Mouse (Mus musculus) heart, postnatal 25 days (tissue): Measurements from ENCODE around the gene Zbtb42. TPM values are rescaled to one million over a fixed set of nuclear protein-coding genes. Genes with fewer than 3 reads are reported as not detected.

ENCODE experiments used
- DNase-seq: peaks from one replicate; pipeline ENCODE4 v3.0.0; 2022; ENCODE audit warnings: low spot score
- intact Hi-C: fragments of 180-260 bp; cut with DNase I; formaldehyde crosslinking; loops from one replicate; pipeline ENCODE4 v1.15.1; 2025
- total RNA-seq, 2 experiments: library from RNA; stranded (reverse); gene quantifications; 2 replicates each; pipeline ENCODE4 v1.2.3; 2021

Gene Zbtb42
- total RNA-seq: 1 to 10 TPM; 6.4 to 6.7 TPM

DNA sequence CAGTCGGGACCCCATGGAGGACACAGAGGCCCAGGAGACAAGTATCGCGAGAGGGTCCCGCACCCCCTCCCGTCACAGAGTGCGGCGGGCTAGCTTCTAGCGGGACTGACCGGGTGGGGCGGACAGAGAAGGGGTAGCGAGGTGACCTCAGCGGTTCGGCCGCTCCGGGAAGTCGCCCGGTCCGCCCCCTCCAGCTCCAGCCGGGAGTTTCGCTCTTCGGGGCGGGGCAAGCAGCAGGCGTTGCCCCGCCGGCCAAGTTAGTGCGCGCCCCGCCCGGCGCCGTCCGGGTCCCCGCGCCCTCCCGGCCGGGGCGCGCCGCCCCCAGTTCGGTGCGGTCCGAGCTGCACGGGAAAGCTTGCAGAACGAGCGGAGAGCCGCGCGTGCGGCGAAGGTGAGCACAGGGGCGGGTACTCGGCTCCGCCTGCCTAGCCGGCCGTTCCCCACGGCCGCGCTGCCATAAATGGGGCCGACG, at the start of gene Zbtb42:
Zbtb42 (plus strand) TSS at position 274 of the 472 bp plus-strand sequence.
- intact Hi-C loops: no loop called here
- DNase-seq: peak; percentile 62

DNA sequence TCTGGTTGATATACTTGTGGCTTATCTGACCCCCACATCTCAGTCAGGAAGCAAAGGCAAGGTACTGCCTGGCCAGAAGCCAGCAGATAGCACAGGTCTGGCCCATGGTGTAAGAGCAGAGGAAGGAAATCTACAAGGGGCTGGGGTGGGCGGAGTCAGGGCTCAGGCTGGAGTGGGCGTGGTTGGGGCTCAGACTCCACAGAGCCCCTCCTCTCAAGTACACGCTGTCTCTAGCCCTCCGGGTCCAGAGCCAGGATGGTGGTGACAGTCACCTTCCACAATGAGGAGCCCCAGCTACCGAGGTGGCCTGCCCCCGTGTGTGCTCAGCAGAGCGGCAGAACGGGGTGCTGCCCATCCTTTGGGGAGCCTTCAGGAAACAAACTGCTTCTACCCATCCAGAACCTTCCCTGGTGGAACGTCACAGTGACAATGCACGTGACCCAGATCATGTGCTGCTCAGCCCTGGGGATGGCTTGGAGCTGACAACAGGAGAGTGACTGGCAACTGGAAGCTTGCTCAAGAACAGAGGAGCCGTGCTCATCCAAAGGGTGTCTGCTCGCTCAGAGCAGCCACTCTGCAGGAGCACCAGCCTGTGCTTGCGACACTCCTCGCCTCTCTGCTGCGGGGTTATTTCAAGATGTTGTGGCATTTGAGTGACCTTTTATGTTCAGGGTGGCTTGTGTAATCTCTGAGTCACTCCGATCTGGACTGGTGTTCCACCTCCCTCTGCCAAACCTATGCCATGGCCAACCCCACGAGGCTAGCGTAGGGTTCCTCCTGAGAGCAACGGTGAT, 49.5 kb upstream of the Zbtb42 start:
- DNase-seq: peak; percentile 39
- intact Hi-C loops: no loop called here

DNA sequence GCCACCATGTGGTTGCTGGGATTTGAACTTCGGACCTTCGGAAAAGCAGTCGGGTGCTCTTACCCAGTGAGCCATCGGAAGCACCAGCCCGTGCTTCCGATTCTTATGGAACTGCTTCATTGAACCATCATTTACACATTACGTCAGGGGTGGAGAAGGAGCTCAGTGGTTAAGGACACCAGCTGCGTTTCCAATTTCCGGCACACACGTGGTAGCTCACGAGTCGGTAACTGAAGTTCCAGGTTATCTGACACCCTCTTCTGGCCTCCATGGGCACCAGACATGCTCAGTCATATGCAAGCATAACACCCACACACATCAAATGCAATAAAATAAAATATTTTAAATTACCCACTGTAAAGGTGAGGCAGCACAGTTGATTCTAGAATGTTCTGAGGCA, 48.6 kb upstream of the Zbtb42 start:
- no peak for DNase-seq
- intact Hi-C loops: no loop called here

DNA sequence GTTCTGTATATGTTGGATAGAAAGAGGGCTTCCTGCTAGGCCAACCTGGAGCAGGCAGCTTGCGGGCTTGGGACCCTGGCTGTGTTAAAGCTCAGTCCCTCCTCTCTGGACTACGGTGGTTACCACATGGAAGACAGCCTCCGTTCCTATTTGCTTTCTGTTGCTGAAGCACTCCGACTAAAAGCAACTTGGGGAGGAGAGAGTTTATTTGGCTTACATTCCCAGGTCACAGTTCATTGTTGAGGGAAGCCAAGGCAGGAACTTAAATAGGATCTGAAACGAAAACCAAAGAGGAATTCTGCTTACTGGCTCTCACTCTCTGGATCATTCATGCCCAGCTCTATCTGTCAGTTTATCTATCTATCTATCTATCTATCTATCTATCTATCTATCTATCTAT, 47.8 kb upstream of the Zbtb42 start:
- no peak for DNase-seq
- intact Hi-C loops: no loop called here

DNA sequence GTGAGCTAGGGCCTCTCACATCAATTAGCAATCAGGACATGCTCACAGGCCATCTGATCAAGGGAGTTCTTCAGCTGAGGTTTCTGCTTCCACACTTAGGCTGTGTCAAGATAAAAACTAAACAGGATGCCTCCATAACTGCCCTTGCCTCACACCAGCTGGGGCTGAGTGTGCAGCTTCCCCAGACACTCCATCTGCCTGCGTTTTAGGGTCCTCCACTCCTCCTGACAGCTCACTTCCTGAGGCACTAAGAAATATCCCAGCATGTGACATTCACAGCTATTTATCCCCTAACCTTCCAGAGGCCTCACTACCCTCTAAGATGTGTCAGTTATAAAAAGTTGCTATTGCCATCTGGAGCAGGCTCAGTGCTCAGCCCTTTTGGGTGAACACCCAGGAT, 47.2 kb upstream of the Zbtb42 start:
- no peak for DNase-seq
- intact Hi-C loops: no loop called here

DNA sequence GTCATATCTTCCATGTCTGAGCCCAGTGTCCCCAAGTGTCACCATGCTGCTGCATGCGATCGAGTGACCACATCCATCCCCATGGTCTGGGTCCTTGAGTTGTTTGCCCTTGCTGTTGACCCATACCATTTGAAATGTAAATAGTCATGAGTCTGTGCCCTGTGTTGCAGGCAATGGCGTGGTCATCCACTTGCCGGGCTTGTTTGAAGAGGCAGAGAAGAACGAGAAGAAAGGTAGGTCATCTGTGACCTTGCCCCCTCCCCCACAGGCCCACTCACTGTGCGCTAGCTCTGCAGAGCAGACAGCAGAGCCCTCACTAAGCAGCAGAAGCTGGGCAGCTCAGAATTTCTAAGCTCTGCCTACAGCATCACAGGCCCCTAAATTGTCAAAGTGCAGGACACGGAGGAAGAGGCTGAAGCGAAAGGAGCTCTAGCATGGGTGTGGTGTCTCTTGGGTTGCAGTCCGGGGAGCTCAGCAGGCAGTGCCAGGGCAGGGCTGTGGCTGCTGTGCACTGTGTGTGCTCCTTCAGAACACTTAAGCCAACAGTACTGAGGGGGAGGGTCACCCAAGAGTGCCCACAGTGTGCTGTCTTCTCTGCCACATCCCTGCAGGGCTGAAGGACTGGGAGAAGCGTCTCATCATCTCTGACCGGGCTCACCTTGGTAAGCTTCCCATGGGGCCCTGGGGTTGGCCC, 46.4 kb upstream of the Zbtb42 start:
- DNase-seq: no peak
- intact Hi-C loops: no loop called here

DNA sequence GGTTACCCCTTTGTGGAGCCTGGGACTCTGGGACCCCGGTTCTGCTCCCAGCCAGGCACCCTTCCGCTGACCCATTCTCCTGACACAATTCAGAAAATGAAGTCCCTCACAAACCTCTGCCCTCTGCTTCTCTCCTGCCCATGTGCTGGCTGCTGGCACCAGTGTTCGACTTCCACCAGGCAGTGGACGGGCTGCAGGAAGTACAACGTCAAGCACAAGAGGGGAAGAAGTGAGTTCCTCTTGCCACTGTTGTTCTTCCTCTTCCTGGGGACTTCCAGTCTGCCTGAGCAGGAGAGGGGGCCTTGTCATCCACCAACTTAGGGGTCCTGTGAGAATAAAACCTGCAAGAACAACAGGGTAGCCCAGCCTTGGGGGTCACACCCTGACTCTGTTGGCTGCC, 45.7 kb upstream of the Zbtb42 start:
- no peak for DNase-seq
- intact Hi-C loops: no loop called here

DNA sequence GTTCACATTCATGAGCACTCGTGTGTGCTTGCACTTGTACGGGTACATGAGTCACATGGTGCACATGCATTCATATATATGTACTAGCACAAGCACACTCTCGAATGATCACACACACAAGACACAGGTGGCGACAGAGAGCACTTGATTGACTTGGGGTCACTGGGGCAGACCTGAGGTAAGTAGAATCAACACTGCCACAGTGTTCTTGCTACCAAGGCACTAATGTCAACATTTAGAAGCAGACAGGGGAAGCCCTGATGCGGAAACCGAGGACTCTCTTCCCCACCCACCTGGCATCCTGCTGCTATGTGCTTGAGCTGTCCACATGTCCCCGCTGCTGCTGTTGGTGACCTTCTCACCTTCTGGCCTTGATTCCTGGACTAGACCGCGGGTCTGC, 44.9 kb upstream of the Zbtb42 start:
- intact Hi-C loops: no loop called here
- no peak for DNase-seq

DNA sequence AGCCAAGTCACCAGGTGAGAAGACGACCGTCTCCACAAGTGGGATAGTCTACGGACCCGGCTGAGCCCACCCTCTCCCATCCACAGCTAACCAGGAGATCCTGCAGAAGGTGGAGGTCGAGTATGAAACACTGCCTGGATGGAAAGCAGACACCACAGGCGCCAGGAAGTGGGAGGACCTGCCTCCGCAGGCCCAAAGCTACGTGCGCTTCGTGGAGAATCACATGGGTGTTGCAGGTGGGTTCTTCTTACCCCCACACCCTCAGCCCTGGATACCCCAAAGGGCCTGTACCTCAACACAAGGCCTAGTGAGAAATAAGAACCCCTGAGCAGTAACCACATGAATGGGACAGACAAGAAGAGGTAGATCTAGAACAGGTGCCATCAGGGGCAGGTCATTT, 39.1 kb upstream of the Zbtb42 start:
- intact Hi-C loops: no loop called here
- DNase-seq: no peak

DNA sequence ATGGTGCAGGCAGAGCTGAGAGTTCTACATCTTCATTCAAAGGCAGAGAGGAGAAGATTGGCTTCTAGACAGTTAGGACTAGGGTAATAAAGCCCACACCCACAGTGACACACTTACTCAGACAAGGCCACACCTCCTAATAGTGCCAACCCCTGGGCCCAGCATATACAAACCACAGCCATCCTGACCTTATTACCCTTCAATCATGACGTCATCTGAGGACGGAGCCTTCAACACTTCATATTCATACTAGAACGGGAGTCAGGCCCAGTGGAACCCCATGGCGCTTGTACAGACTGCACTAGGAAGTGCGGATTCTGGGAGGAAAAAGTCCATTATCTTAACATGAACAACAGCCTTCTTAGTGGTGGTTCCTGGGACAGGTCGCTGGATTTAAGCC, 35.5 kb upstream of the Zbtb42 start:
- intact Hi-C loops: no loop called here

DNA sequence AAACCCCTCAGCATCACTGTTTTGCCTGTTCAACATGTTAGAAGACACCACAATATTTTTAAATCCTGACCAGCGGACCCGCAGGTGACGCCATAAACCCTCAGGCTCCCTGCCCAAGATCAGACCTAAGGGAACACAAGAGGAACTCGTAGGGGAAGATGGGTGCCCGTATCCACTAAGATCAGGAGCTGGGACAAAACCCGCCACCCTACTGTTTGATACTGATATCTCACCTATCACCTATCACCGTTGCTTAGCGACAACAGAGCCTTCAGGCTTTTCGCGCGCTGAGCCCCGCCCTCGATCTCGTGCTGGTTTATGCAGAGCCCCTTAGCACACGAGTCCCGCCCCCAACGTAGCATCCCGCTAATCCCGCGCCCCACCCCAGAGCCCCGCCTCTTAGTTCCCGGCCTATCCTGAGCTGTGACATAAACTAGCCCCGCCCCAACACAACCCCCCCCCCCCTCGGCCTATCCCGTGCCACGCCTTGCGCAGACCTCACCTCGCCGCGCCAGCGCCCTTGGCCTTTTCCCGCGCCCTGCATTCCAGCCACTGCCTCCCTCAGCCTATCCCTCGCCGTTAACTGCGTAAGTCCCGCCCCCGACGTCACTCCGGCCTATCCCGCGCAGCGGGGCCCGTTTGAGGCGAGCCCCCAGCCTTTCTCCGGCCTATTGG, 34.3 kb upstream of the Zbtb42 start, which contains the start of gene Siva1:
Siva1 (plus strand) TSS at position 500 of the 675 bp plus-strand sequence.
- peak; percentile 99 for DNase-seq
- intact Hi-C loops: no loop called here

More for the DNA sequence above, 35.5 kb upstream of the Zbtb42 start:
- DNase-seq: no peak

DNA sequence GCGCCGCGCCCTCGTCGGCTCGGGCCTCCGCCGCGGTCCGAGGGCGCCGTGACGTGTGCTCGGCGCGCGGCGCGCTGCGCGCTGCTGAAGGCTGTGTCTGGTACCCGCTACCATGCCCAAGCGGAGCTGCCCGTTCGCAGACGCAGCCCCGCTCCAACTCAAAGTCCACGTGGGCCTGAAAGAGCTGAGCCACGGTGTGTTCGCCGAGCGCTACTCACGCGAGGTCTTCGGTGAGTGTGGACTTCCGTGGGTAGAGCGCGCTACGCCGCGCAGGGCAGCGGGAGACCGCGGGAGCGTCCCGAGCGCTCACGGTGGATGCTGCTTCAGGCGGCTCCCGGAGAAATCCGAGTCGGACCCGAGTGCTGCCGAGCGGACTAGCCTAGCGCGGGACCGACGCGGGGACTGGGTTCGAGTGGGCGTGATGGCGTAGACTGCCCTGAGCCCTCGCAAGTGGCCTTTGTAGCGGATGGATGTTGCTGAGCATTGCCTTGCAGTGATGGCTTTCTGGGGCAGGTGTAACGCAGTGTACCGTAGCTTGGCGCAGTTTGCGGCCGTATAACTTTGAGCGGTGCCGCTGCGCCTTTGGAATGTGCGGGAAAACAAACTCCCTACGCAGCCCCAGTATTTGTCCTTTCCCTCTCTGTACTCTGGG, 33.6 kb upstream of the Zbtb42 start:
- intact Hi-C loops: no loop called here
- no peak for DNase-seq

DNA sequence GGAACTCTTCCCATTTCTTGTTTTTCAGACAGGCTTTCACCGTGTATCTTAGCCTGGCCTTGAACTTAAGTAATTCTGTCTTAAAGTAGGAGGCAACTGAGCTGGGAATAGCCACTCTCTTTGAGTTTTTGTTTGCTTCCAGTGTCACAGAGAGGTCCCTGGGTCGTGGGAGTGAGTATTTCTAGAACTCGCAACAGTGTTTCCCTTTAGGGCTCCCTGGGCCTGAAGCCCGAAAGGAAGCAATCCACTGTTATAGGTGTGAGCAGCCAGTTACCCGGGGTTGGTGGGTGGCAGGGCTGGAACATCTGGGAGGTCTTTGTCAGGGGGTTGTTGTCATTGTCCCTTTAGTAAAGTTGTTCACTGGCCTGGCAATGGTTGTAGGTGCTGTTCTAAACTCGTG, 32.5 kb upstream of the Zbtb42 start:
- no peak for DNase-seq
- intact Hi-C loops: no loop called here

DNA sequence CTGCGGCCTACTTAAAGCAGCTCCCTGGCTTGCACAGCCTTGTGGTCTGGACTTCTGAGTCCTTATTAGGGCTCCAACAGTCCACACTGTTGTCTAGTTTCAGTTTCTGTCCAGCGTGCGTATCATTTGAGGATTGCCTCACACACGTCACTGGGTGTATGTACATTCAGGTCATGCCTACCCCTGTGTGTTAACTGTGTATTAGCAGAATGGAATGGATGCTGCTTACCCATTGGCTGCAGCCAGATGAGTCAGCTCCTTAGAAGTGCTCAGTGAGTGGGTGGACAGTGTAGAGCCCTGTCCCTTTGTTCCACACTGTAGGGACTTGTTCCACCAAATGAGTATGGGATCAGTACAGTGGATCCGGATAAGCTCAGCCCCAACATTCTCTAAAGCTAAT, 30.5 kb upstream of the Zbtb42 start:
- intact Hi-C loops: no loop called here
- no peak for DNase-seq

DNA sequence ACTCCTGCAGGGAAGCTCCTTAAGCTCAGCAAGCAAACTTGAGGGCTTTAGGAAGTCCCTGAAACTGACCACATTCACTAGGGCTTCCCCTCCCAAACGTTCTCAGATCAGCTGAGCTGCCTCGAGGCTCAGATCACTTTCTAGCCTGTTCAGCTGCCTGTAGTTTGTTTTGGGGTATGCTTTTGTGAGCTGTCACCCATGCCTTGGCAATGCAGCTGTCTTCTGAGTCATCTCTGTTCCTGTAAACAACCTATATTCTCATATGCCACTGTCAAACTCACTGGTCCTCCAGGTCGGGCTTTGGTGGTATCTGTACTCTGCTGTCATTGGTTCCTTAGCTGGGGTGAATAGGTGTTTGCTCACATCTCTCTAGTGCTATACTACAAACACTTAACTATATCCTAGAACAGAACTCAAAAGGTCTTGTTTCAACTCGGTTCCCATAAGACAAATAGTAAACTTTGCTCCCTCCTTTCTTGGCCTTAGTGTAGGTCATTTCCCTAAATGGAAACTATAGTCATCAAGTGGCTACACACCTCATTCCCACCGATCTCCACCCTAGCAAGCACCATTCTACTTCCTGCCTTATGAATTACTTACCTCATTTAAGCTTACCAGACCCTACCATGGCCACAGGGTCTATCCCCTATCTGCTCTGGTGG, 26.7 kb upstream of the Zbtb42 start:
- intact Hi-C loops: no loop called here

DNA sequence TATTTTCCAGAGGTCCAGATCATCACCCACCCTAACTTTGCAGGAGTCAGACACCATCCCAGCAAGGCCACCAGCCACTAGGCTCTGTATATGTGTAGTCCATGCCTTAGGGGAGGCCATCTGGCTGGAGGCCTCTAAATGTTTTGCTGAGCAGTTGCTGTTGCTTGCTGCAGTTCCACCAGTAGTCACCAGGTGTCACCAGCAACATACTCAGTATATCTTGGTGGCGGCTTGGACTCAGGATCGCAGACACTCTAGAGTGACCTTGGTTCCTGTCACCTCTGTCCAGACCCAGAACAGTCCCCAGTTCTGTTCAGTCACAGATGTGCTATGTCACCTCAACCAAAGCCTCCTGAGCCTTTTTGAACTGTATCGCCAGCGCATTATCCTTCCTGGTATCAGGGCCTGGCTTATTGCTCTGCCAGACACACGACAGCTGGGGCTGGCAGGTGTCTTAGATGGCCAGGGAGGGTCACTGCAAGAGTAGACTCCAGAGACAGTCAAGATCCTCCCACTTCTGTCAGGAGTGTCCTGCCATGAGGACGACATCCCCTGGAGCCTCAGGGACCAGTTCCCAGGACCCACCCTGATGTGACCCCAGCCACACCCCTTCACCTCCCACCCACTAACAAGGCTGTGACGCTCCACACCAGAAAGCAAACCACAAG, 25.3 kb upstream of the Zbtb42 start:
- intact Hi-C loops: loop anchor here (1.0 kb wide), 1 partner anchor 54 kb away; no protein-coding TSS in a partner anchor
- DNase-seq: peak; percentile 61

More for the DNA sequence above, 26.7 kb upstream of the Zbtb42 start:
- no peak for DNase-seq

DNA sequence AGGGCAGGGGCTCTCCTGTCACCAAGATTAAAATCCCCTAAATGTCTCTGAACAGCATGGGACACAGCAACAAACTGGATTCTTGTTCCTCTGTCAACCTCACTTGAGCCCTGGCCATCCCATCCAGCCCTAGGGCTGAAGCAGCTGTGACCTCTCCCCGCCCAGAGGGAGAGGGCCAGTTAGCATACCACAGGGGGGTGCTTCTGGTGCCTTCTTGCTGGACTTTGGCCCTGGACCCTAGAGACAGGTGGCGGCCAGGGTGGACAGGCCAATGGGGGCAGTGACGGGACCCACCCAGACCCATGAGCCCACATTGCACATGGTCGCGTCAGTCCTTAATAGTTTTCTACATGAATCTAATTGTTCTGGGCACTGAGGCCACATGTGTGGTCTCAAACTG, 24.6 kb upstream of the Zbtb42 start:
- intact Hi-C loops: no loop called here
- DNase-seq: no peak

DNA sequence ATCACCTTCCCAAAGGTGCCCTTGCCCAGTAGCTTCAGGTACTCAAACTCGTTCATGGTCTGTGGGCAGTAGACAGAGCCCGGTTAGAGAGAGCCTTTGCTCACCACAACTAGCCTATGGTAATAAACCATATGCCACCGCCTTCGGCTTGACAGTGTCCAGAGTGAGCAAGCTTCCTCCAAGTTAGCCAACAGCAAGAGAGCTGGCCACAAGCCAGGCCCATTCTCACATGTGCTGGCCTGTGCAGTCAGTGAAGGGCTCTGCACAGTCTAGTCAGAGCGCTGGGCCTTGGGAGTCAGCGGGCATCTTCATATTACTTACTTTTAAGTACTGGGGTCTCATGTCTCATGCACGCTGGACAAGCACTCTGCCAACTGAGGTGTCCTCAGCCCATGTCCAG, 20.0 kb upstream of the Zbtb42 start:
- no peak for DNase-seq
- intact Hi-C loops: loop anchor here (2.0 kb wide), 1 partner anchor 16 kb away; the partner anchor contains the start of gene Akt1

DNA sequence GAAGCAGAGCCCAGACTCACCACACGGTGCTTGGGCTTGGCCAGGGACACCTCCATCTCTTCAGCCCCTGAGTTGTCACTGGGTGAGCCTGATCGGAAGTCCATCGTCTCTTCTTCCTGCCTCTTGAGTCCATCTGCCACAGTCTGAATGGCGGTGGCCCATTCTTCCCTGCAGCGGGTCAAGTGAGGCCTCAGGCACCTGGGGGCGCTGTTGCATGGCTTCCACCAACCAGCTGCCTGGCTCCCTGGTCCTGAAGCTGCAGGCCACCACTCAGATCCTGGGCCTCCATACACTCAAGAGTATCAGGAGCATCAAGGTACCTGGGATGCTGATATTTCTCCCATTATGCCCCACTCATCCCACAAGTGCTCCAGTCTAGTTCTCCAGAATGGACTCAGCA, 19.5 kb upstream of the Zbtb42 start:
- intact Hi-C loops: loop anchor here (2.0 kb wide), 1 partner anchor 16 kb away; the partner anchor contains the start of gene Akt1
- no peak for DNase-seq
